Mouse (Mus musculus) left cerebral cortex, postnatal 10 days (tissue): ENCODE data around the gene Olfr38. TPM values are rescaled to one million over a fixed set of nuclear protein-coding genes. Genes with fewer than 3 reads are reported as not detected.

Experiments
- DNase-seq, 2 experiments: peaks; one replicate each; pipeline ENCODE4 v3.0.0; 2021 to 2022; ENCODE audit warnings: low spot score in 2 of 2, mixed read lengths in 1 of 2; ENCODE audit errors: extremely low spot score in 1 of 2
- intact Hi-C: fragments of 180-260 bp; cut with DNase I; formaldehyde crosslinking; loops from one replicate; pipeline ENCODE4 v1.15.1; 2025
- total RNA-seq, 2 experiments: library from RNA; stranded (reverse); gene quantifications; 2 replicates each; pipeline ENCODE4 v1.2.3; 2021

Olfr38 gene
- total RNA-seq = not detected

- intact Hi-C loops = no loop called here
- no peak for DNase-seq
These were observed at the start of gene Olfr38 for GRCm38 (mm10) chr6:42756104-42756503. TSS of gene Olfr38 (plus strand) at chr6:42756404.

- peak; percentile 91 for DNase-seq
- intact Hi-C loops = no loop called here
These were observed 46.7 kb upstream of the Olfr38 start, which contains the start of gene Tcaf1 for GRCm38 (mm10) chr6:42709291-42710211. TSS of gene Tcaf1 (minus strand) at chr6:42710088.

- intact Hi-C loops = no loop called here
- no peak for DNase-seq
These were observed 41.5 kb upstream of the Olfr38 start for GRCm38 (mm10) chr6:42714668-42715067.

GRCm38 (mm10) chr6:42717973-42718372 lies 38.2 kb upstream of the Olfr38 start:
- no peak for DNase-seq
- intact Hi-C loops = no loop called here

- intact Hi-C loops = no loop called here
These were observed 17.1 kb upstream of the Olfr38 start, which contains the start of gene Olfr453 for GRCm38 (mm10) chr6:42739071-42739470. TSS of gene Olfr453 (plus strand) at chr6:42739371.

GRCm38 (mm10) chr6:42742303-42742702 lies 13.9 kb upstream of the Olfr38 start:
- DNase-seq = no peak
- intact Hi-C loops = no loop called here

More at GRCm38 (mm10) chr6:42739071-42739470, 17.1 kb upstream of the Olfr38 start, which contains the start of gene Olfr453:
- DNase-seq = no peak

- DNase-seq = no peak
- intact Hi-C loops = no loop called here
These were observed 8.4 kb upstream of the Olfr38 start for GRCm38 (mm10) chr6:42747846-42748245.

- intact Hi-C loops = no loop called here
These were observed 20.9 kb downstream of the Olfr38 start for GRCm38 (mm10) chr6:42777066-42777465.

GRCm38 (mm10) chr6:42784793-42785192 lies 28.6 kb downstream of the Olfr38 start, which contains the start of gene Olfr452:
TSS of gene Olfr452 (plus strand) at chr6:42785093.
- DNase-seq = no peak
- intact Hi-C loops = no loop called here

More at GRCm38 (mm10) chr6:42777066-42777465, 20.9 kb downstream of the Olfr38 start:
- no peak for DNase-seq

GRCm38 (mm10) chr6:42790247-42790948 lies 34.2 kb downstream of the Olfr38 start:
- intact Hi-C loops = no loop called here
- DNase-seq = no peak

GRCm38 (mm10) chr6:42790949-42791556 lies 34.8 kb downstream of the Olfr38 start:
- DNase-seq = peak in 1 of 2 experiments; percentile 4
- intact Hi-C loops = no loop called here

- intact Hi-C loops = no loop called here
- no peak for DNase-seq
These were observed 38.8 kb downstream of the Olfr38 start for GRCm38 (mm10) chr6:42794982-42795381.

GRCm38 (mm10) chr6:42811639-42812038 lies 55.4 kb downstream of the Olfr38 start, which contains the start of gene Olfr450:
TSS of gene Olfr450 (plus strand) at chr6:42811939.
- intact Hi-C loops = no loop called here
- DNase-seq = no peak

Other genes starting within 250 kb of the Olfr38 start
- gene Olfr455, start 208.8 kb upstream of the Olfr38 start, total RNA-seq = not detected
- not detected for gene Tcaf3, start 158.7 kb upstream of the Olfr38 start, total RNA-seq
- 1 to 10 TPM; 1.3 to 1.6 TPM for gene Tcaf2, start 111.2 kb upstream of the Olfr38 start, total RNA-seq
- 100 to 1,000 TPM; 265 to 270 TPM for gene Tcaf1, start 46.3 kb upstream of the Olfr38 start, total RNA-seq
- gene Olfr453, start 17.0 kb upstream of the Olfr38 start, total RNA-seq = not detected
- not detected for gene Olfr452, start 28.7 kb downstream of the Olfr38 start, total RNA-seq
- not detected for gene Olfr450, start 55.5 kb downstream of the Olfr38 start, total RNA-seq
- gene Olfr449, start 78.0 kb downstream of the Olfr38 start, total RNA-seq = not detected
- gene Olfr448, start 134.0 kb downstream of the Olfr38 start, total RNA-seq = not detected
- gene Olfr447, start 152.5 kb downstream of the Olfr38 start, total RNA-seq = not detected
- not detected for gene Olfr446, start 165.0 kb downstream of the Olfr38 start, total RNA-seq
- not detected for gene Olfr444, start 192.7 kb downstream of the Olfr38 start, total RNA-seq